Mouse (Mus musculus): ENCODE data around the gene Camta2. TPM values are rescaled to one million over a fixed set of nuclear protein-coding genes. Genes with fewer than 3 reads are reported as not detected.

Camta2 gene
- polyA plus RNA-seq, 1 experiment, result 35.7 TPM

- H3K4me1 ChIP-seq (ENCODE audit: control insufficient read depth, insufficient read depth, low read length), result peaks cover 9% of the 10 kb centered on the region; the same call in 1 of the 2 replicates
- 65% methylated on average over 5 of the region's 5 CpGs for WGBS
- no peak for TF ChIP-seq POLR2A (IDR thresholded peaks at IDR 0.05; ENCODE audit: borderline replicate concordance, extremely low read depth, low read depth, low read length)
- no peak for TF ChIP-seq CTCF (IDR thresholded peaks at IDR 0.05; ENCODE audit: insufficient read depth, low read length)
- no peak overlapping the region for H3K4me3 ChIP-seq (replicated peaks; ENCODE audit: extremely low read depth, low read depth, low read length)
- DNase-seq, result no peak
Observed at GRCm38 (mm10) chr11:70658521-70658920, 29.4 kb downstream of the Camta2 start.

- WGBS, result 68% methylated on average over 9 of the region's 9 CpGs
- TF ChIP-seq CTCF (IDR thresholded peaks at IDR 0.05; ENCODE audit: insufficient read depth, low read length) (no peak), POLR2A (IDR thresholded peaks at IDR 0.05; ENCODE audit: borderline replicate concordance, extremely low read depth, low read depth, low read length) (no peak)
- no peak for DNase-seq
- no peak overlapping the region for H3K4me3 ChIP-seq (replicated peaks; ENCODE audit: extremely low read depth, low read depth, low read length)
- H3K4me1 ChIP-seq (ENCODE audit: control insufficient read depth, insufficient read depth, low read length), result peaks cover 9% of the 10 kb centered on the region
Observed at GRCm38 (mm10) chr11:70657991-70658390, 29.9 kb downstream of the Camta2 start.

- no peak overlapping the region for H3K4me3 ChIP-seq (replicated peaks; ENCODE audit: extremely low read depth, low read depth, low read length)
- WGBS, result 50% methylated on average over 6 of the region's 6 CpGs
- no peak for TF ChIP-seq POLR2A (IDR thresholded peaks at IDR 0.05; ENCODE audit: borderline replicate concordance, extremely low read depth, low read depth, low read length)
- TF ChIP-seq CTCF (IDR thresholded peaks at IDR 0.05; ENCODE audit: insufficient read depth, low read length), result no peak
- peaks cover 13% of the 10 kb centered on the region for H3K4me1 ChIP-seq (ENCODE audit: control insufficient read depth, insufficient read depth, low read length)
- no peak for DNase-seq
Observed at GRCm38 (mm10) chr11:70657573-70657972, 30.3 kb downstream of the Camta2 start.

GRCm38 (mm10) chr11:70656964-70657363 lies 30.9 kb downstream of the Camta2 start, which contains the start of gene Eno3:
TSS of gene Eno3 (plus strand) at chr11:70657202.
- TF ChIP-seq CTCF (IDR thresholded peaks at IDR 0.05; ENCODE audit: insufficient read depth, low read length), result no peak
- no peak for TF ChIP-seq POLR2A (IDR thresholded peaks at IDR 0.05; ENCODE audit: borderline replicate concordance, extremely low read depth, low read depth, low read length)
- Histone ChIP-seq H3K4me3 (replicated peaks; ENCODE audit: extremely low read depth, low read depth, low read length) (peak within 1 kb of the TSS; percentile 61), H3K4me1 (ENCODE audit: control insufficient read depth, insufficient read depth, low read length) (peaks cover 17% of the 10 kb centered on the region)
- 50% methylated on average over 3 of the region's 3 CpGs for WGBS
- DNase-seq, result no peak

GRCm38 (mm10) chr11:70656456-70656927 lies 31.4 kb downstream of the Camta2 start:
- no peak for TF ChIP-seq POLR2A (IDR thresholded peaks at IDR 0.05; ENCODE audit: borderline replicate concordance, extremely low read depth, low read depth, low read length)
- no peak for TF ChIP-seq CTCF (IDR thresholded peaks at IDR 0.05; ENCODE audit: insufficient read depth, low read length)
- Histone ChIP-seq H3K4me1 (ENCODE audit: control insufficient read depth, insufficient read depth, low read length) (peaks cover 18% of the 10 kb centered on the region), H3K4me3 (replicated peaks; ENCODE audit: extremely low read depth, low read depth, low read length) (peak overlapping the region; percentile 61)
- 38% methylated on average over 16 of the region's 16 CpGs for WGBS
- DNase-seq, result no peak

GRCm38 (mm10) chr11:70655571-70656455 lies 32.1 kb downstream of the Camta2 start:
- WGBS, result 3% methylated on average over 59 of the region's 61 CpGs
- peak; percentile 79 for DNase-seq
- no peak for TF ChIP-seq CTCF (IDR thresholded peaks at IDR 0.05; ENCODE audit: insufficient read depth, low read length)
- no peak for TF ChIP-seq POLR2A (IDR thresholded peaks at IDR 0.05; ENCODE audit: borderline replicate concordance, extremely low read depth, low read depth, low read length)
- H3K4me3 ChIP-seq (replicated peaks; ENCODE audit: extremely low read depth, low read depth, low read length), result peak overlapping the region; percentile 66
- peaks cover 21% of the 10 kb centered on the region for H3K4me1 ChIP-seq (ENCODE audit: control insufficient read depth, insufficient read depth, low read length)

GRCm38 (mm10) chr11:70654923-70655570 lies 32.9 kb downstream of the Camta2 start:
- Histone ChIP-seq H3K4me1 (ENCODE audit: control insufficient read depth, insufficient read depth, low read length) (peaks cover 23% of the 10 kb centered on the region), H3K4me3 (replicated peaks; ENCODE audit: extremely low read depth, low read depth, low read length) (peak overlapping the region; percentile 66)
- WGBS, result under 1% methylated on average over 48 of the region's 48 CpGs
- TF ChIP-seq POLR2A (IDR thresholded peaks at IDR 0.05; ENCODE audit: borderline replicate concordance, extremely low read depth, low read depth, low read length) (peak; percentile 67; the same call in 1 of the 2 replicates), CTCF (IDR thresholded peaks at IDR 0.05; ENCODE audit: insufficient read depth, low read length) (no peak)
- DNase-seq, result peak; percentile 84

- Histone ChIP-seq H3K4me1 (ENCODE audit: control insufficient read depth, insufficient read depth, low read length) (peaks cover 24% of the 10 kb centered on the region), H3K4me3 (replicated peaks; ENCODE audit: extremely low read depth, low read depth, low read length) (peak within 1 kb of the TSS; percentile 93)
- TF ChIP-seq CTCF (IDR thresholded peaks at IDR 0.05; ENCODE audit: insufficient read depth, low read length) (no peak), POLR2A (IDR thresholded peaks at IDR 0.05; ENCODE audit: borderline replicate concordance, extremely low read depth, low read depth, low read length) (peak; percentile 89)
- WGBS, result under 1% methylated on average over 60 of the region's 61 CpGs
- peak; percentile 70 for DNase-seq
Observed at GRCm38 (mm10) chr11:70654198-70654922, 33.5 kb downstream of the Camta2 start, which contains the start of gene Pfn1. TSS of gene Pfn1 (minus strand) at chr11:70654644.

Measured in lung, adult 2 months (tissue).